Mouse (Mus musculus) liver, embryonic 11.5 days (tissue): Measurements from ENCODE around the gene Smarcd1. TPM values are rescaled to one million over a fixed set of nuclear protein-coding genes. Genes with fewer than 3 reads are reported as not detected.

Source experiments
- ATAC-seq: fragments of 200-750 bp; cut with Nextera tagmentation; replicated peaks from 2 replicates; pipeline ENCODE4 v1.8.0; 2017; ENCODE audit warnings: moderate number of reproducible peaks, mild to moderate bottlenecking, moderate TSS enrichment, moderate library complexity; ENCODE audit not compliant: low FRiP score
- DNase-seq: peaks from one replicate; pipeline ENCODE4 v3.0.0-alpha.2; 2017; ENCODE audit warnings: low spot score
- H3K27ac ChIP-seq: fragments of 300-500 bp; sonication (generic); 2 replicates; pipeline ENCODE4 v1.5.1; 2014; ENCODE audit warnings: mild to moderate bottlenecking, low read depth, low read length, control low read depth
- H3K27me3 ChIP-seq: fragments of 300-500 bp; sonication (generic); replicated peaks from 2 replicates; pipeline ENCODE4 v1.6.1; 2014; ENCODE audit warnings: low read length, mixed read lengths; ENCODE audit not compliant: control insufficient read depth, insufficient read depth
- H3K36me3 ChIP-seq: fragments of 300-500 bp; sonication (generic); 2 replicates; pipeline ENCODE4 v1.6.1; 2014; ENCODE audit warnings: mild to moderate bottlenecking, low read length, moderate library complexity, mixed read lengths; ENCODE audit not compliant: control insufficient read depth, insufficient read depth
- H3K4me1 ChIP-seq: fragments of 300-500 bp; sonication (generic); replicated peaks from 2 replicates; pipeline ENCODE4 v1.6.1; 2014; ENCODE audit warnings: low read length, mixed read lengths; ENCODE audit not compliant: control insufficient read depth, insufficient read depth
- H3K4me2 ChIP-seq: fragments of 300-500 bp; sonication (generic); 2 replicates; pipeline ENCODE4 v1.6.1; 2014; ENCODE audit warnings: mild to moderate bottlenecking, control low read depth, moderate library complexity
- H3K4me3 ChIP-seq: fragments of 300-500 bp; sonication (generic); 2 replicates; pipeline ENCODE4 v1.5.1; 2014; ENCODE audit warnings: low read depth, low read length, control low read depth
- H3K9ac ChIP-seq: fragments of 300-500 bp; sonication (generic); 2 replicates; pipeline ENCODE4 v1.6.1; 2014; ENCODE audit warnings: low read depth, low read length, control low read depth
- H3K9me3 ChIP-seq: fragments of 300-500 bp; sonication (generic); 2 replicates; pipeline ENCODE4 v1.6.1; 2016; ENCODE audit warnings: low read length, inconsistent platforms, mixed read lengths; ENCODE audit not compliant: control insufficient read depth
- WGBS: fragments of 180-500 bp; shearing (Covaris S2); extraction: QIAGEN DNeasy Blood & Tissue Kit; methylation state at CpG from one replicate; pipeline ENCODE4 v1.1.7; 2014; 5-methylcytosine and 5-hydroxymethylcytosine counted together
- polyA plus RNA-seq: library from polyadenylated mRNA; unstranded; fragments of >200 nt; fragmentation: Nextera tagmentation; extraction: Ambion mirVana; gene quantifications from 2 replicates; pipeline ENCODE4 v1.2.1, GENCODE M21; 2014

The Smarcd1 gene
- polyA plus RNA-seq, 1 experiment from 2014 or later = 26.7 TPM

DNA sequence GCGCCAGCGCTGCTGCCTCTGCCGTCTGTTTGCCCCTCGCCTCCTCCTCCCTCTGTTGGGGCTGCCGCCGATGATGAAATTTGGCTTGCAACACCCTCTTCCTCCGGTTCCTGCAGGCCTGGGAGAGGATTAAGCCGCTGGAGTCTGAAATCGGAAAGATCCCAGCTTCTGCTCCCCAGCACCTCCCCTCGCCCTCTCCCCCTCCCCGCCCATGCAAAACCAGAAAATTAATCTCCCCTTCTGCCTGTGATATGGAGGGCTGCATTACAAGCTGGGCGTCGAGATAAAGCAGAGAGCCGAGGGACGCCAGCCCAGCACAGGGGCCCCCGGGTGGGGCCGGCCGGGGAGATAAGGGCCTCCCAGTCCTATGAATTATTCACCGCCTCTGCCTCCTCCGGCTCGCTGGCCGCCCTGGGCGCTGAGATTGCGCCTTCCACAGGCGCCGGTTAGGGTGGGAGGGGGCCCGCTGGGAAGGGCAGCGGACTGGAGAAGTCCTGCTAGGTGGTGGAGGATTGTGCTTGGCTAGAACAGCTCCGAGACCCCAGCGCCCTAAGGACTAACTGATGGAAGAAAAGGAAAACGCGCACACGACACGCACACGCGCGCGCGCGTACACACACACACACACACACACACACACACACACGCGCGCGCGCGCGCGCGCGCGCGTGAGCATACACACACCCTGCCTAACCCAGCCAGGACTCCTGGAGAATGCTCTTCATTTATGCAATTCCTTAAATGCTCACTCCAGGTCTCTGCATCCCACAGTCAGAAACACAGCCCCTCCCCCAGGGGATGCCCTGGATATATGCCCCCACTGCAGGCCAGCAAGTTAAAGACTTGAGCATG, 37.1 kb upstream of the Smarcd1 start:
- peak overlapping the region; percentile 70 for H3K4me2 ChIP-seq
- H3K27ac ChIP-seq = peak overlapping the region; percentile 50; the same call in 1 of the 2 replicates
- no peaks in the 10 kb centered on the region for H3K9me3 ChIP-seq
- WGBS = under 1% methylated on average over 52 of the region's 52 CpGs
- H3K9ac ChIP-seq = peak overlapping the region; percentile 46; the same call in 1 of the 2 replicates
- H3K27me3 ChIP-seq = peaks cover 68% of the 10 kb centered on the region
- DNase-seq (peak; percentile 88), ATAC-seq (peak; percentile 95)
- peaks cover 31% of the 10 kb centered on the region for H3K4me1 ChIP-seq
- H3K36me3 ChIP-seq = no peaks in the 10 kb centered on the region
- H3K4me3 ChIP-seq = peak overlapping the region; percentile 40

DNA sequence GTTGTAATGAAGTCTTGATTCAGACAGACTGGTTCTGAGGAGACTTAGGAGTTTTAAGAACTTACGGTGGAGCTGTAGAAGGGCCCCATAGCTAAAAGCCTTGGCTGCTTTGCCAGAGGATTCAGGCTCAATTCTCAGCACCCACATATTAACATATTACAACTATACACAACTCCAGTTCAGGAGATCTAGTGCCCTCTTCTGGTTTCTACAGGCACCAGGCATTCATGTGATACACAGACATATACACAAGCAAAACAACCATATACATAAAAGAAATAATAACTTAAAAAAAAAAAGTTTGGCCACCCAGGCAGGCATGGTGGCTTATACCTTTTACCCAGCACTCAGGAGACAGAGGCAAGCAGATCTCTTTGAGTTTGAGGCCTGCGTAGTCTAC, 34.4 kb upstream of the Smarcd1 start:
- Histone ChIP-seq H3K4me1 (peaks cover 26% of the 10 kb centered on the region), H3K27me3 (peaks cover 78% of the 10 kb centered on the region), H3K9ac (no peak overlapping the region), H3K4me3 (no peak overlapping the region), H3K36me3 (no peaks in the 10 kb centered on the region), H3K9me3 (no peaks in the 10 kb centered on the region), H3K27ac (no peak overlapping the region), H3K4me2 (no peak overlapping the region)
- DNase-seq (no peak), ATAC-seq (no peak)
- 93% methylated on average over 2 of the region's 2 CpGs for WGBS

DNA sequence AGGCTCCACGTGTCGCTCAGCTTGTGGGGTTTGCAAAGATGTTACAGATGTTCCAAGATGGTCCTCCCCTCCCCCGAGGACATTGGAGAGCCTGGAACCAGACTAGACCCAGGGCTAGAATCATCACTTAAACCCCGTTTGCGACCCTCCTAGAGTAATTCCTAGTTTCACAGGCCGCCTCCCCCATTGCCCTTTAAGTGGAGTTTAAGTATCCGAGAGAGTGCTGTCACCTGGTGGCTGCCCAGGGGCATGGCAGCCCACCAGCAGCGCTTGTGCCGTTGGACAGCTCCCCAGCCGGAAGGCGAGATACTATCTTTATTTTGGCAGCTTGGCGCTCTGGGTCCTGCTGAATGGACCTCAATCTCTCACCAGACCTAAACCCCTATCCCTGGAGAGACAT, 33.0 kb upstream of the Smarcd1 start:
- no peak overlapping the region for H3K4me3 ChIP-seq

DNA sequence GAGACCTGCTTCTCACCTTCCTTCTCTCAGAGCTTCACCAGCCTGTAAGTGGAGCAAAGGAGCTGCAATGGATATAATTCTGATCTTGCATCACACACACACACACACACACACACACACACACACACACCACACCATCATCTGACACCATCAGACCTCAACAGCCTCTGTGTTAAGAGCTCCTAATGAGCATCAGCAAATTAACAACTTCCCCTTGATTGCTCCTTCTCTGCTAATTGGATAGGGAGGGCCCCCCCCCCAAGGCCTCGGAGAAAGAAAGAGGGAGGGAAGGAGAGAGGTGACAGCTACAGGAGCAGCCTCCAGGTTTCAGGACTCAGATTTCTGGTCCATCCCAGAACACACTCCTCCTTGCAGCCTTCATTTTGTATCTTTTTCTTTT, 32.5 kb upstream of the Smarcd1 start:
- Histone ChIP-seq H3K4me2 (no peak overlapping the region), H3K9ac (no peak overlapping the region), H3K4me3 (no peak overlapping the region), H3K27me3 (peaks cover 88% of the 10 kb centered on the region), H3K36me3 (no peaks in the 10 kb centered on the region), H3K27ac (no peak overlapping the region), H3K9me3 (no peaks in the 10 kb centered on the region), H3K4me1 (peaks cover 17% of the 10 kb centered on the region)
- DNase-seq (no peak), ATAC-seq (no peak)
- 0% methylated on average over 1 of the region's 1 CpGs for WGBS

More for the DNA sequence above, 33.0 kb upstream of the Smarcd1 start:
- peak overlapping the region; percentile 15; the same call in 1 of the 2 replicates for H3K4me2 ChIP-seq
- no peak overlapping the region for H3K9ac ChIP-seq
- peaks cover 84% of the 10 kb centered on the region for H3K27me3 ChIP-seq
- no peaks in the 10 kb centered on the region for H3K9me3 ChIP-seq
- DNase-seq (peak; percentile 69), ATAC-seq (no peak)
- no peak overlapping the region for H3K27ac ChIP-seq
- peaks cover 22% of the 10 kb centered on the region for H3K4me1 ChIP-seq
- 3% methylated on average over 12 of the region's 12 CpGs for WGBS
- H3K36me3 ChIP-seq = no peaks in the 10 kb centered on the region

DNA sequence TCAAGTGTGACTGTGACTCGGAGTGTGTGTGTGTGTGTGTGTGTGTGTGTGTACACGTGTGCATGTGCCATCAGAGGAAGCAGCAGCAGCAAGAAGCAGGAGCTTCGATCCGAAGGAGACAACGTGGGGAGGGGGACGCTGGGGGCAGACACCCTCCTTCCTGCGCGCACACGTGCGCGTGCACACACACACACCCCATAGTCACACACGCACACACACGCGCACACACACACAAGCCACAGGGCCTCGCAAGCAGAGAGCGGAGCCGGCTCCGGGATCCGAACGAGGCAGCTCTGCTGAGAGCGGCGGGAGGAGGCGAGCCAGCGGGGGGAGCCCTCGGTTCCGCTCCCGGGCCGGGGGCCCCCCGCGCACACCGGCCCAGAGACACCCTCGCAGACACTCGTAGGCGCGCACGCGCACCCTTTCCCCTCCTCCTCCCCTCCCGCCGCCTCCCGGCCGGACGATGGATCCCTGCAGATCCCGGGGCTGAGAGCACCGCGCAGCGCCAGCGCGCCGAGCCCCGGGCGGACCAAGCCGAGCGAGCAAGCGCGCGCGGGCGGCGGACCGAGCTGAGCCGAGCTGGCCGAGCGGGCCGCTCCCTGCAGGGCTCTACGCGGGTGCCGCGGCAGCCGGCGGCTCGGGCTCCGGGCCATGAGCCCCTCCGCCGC, 31.6 kb upstream of the Smarcd1 start, which contains the start of gene Asic1:
Asic1 (plus strand) TSS at position 215 of the 668 bp plus-strand sequence.
- H3K9me3 ChIP-seq = no peaks in the 10 kb centered on the region
- H3K27ac ChIP-seq = no peak within 1 kb of the TSS
- H3K4me1 ChIP-seq = peaks cover 10% of the 10 kb centered on the region
- peaks cover 90% of the 10 kb centered on the region for H3K27me3 ChIP-seq
- ATAC-seq (no peak; the same call in 1 of the 2 replicates), DNase-seq (no peak)
- no peaks in the 10 kb centered on the region for H3K36me3 ChIP-seq
- peak within 1 kb of the TSS; percentile 76 for H3K4me2 ChIP-seq
- H3K9ac ChIP-seq = peak within 1 kb of the TSS; percentile 3; the same call in 1 of the 2 replicates
- peak within 1 kb of the TSS; percentile 48 for H3K4me3 ChIP-seq
- WGBS = 1% methylated on average over 73 of the region's 74 CpGs

DNA sequence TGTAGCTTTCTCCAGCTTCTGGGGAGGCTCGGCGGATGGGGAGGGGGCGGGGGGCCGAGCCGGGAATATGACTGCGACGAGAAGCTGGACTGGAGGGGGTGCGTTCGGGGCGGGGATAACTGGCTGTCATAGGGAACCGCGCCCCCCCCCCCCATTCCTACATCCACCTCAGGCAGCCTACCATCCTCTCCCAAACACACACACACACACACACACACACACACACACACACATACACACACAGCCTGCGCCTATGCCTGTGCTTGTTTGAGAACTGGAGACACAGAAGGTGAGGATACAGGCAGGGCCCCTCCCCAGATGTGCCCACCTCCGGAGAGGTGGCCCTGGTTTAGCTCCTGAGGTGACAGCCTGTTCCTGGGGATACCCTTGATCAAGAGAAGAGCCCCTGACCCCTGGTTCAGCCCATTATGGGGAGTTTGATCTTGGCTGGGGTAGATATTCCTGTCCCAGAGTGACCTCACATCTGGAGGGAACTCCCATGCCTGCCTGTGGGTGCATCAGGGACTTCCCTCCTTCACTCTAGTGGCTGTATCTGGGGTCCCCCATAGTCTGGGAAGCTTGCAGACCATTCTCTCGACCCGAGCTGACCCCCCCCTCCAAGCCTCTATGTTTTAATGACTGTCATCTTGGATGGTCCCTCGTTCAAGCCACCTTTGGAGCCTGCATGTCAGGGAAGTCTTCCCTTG, 30.8 kb upstream of the Smarcd1 start:
- Histone ChIP-seq H3K9ac (peak overlapping the region; percentile 3; the same call in 1 of the 2 replicates), H3K4me3 (peak overlapping the region; percentile 48), H3K27me3 (peaks cover 90% of the 10 kb centered on the region), H3K27ac (no peak overlapping the region), H3K9me3 (no peaks in the 10 kb centered on the region), H3K4me1 (peaks cover 6% of the 10 kb centered on the region; the same call in 1 of the 2 replicates), H3K36me3 (no peaks in the 10 kb centered on the region), H3K4me2 (peak overlapping the region; percentile 76)
- no peak for ATAC-seq
- no peak for DNase-seq
- WGBS = 8% methylated on average over 15 of the region's 17 CpGs

DNA sequence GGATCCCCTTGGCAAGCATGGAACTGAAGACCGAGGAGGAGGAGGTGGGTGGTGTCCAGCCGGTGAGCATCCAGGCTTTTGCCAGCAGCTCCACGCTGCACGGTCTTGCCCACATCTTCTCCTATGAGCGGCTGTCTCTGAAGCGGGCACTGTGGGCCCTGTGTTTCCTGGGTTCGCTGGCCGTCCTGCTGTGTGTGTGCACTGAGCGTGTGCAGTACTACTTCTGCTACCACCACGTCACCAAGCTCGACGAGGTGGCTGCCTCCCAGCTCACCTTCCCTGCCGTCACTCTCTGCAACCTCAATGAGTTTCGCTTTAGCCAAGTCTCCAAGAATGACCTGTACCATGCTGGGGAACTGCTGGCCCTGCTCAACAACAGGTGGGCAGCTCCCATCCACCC, 30.1 kb upstream of the Smarcd1 start:
- H3K4me2 ChIP-seq = no peak overlapping the region
- DNase-seq = no peak
- H3K27ac ChIP-seq = no peak overlapping the region
- no peaks in the 10 kb centered on the region for H3K36me3 ChIP-seq
- H3K27me3 ChIP-seq = peaks cover 84% of the 10 kb centered on the region
- WGBS = 59% methylated on average over 14 of the region's 14 CpGs
- no peak overlapping the region for H3K4me3 ChIP-seq
- no peaks in the 10 kb centered on the region for H3K9me3 ChIP-seq
- H3K4me1 ChIP-seq = peaks cover 3% of the 10 kb centered on the region; the same call in 1 of the 2 replicates
- no peak overlapping the region for H3K9ac ChIP-seq
- no peak for ATAC-seq

DNA sequence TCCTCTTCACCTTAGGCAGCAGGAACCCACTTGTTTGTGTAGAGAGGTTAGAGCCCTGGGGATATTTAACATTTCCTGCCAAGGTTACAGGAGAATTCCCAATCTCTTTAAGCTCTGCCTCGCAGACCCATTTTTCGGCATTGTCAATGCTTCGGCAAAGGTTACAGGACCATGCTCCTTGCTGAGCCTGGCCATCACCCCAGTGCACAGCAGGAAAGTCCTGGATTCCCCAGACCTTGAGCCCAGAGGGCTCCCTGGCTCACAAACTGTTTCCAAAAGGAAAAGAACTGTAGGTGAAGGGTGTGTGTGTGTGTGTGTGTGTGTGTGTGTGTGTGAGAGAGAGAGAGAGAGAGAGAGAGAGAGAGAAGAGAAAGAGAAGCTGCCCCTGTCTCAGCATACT, 27.1 kb upstream of the Smarcd1 start:
- Histone ChIP-seq H3K4me2 (no peak overlapping the region), H3K4me1 (peaks cover 3% of the 10 kb centered on the region; the same call in 1 of the 2 replicates), H3K9me3 (no peaks in the 10 kb centered on the region), H3K36me3 (no peaks in the 10 kb centered on the region), H3K4me3 (no peak overlapping the region), H3K9ac (no peak overlapping the region), H3K27ac (no peak overlapping the region), H3K27me3 (peaks cover 71% of the 10 kb centered on the region)
- DNase-seq (no peak), ATAC-seq (no peak)
- 72% methylated on average over 3 of the region's 3 CpGs for WGBS
